Mouse (Mus musculus): ENCODE results near the gene Car11. TPM values are rescaled to one million over a fixed set of nuclear protein-coding genes. Genes with fewer than 3 reads are reported as not detected.

The Car11 gene
- polyA plus RNA-seq, 1 experiment from 2014 or later, result 4.6 TPM

GRCm38 (mm10) chr7:45723301-45723700 lies 23.7 kb downstream of the Car11 start:
- H3K9me3 ChIP-seq (replicated peaks), result no peaks in the 10 kb centered on the region
- H3K36me3 ChIP-seq, result peaks cover 95% of the 10 kb centered on the region
- H3K4me3 ChIP-seq, result no peak overlapping the region
- H3K27ac ChIP-seq (replicated peaks), result no peak overlapping the region
- no peaks in the 10 kb centered on the region for H3K27me3 ChIP-seq (ENCODE audit: low read depth, poor library complexity, severe bottlenecking)
- peaks cover 32% of the 10 kb centered on the region for H3K4me1 ChIP-seq
- WGBS, result 94% methylated on average over 4 of the region's 4 CpGs
- DNase-seq (ENCODE audit: low spot score), result no peak

- Histone ChIP-seq H3K27ac (replicated peaks) (no peak overlapping the region), H3K36me3 (peaks cover 100% of the 10 kb centered on the region), H3K27me3 (ENCODE audit: low read depth, poor library complexity, severe bottlenecking) (no peaks in the 10 kb centered on the region), H3K9me3 (replicated peaks) (no peaks in the 10 kb centered on the region), H3K4me1 (peaks cover 30% of the 10 kb centered on the region), H3K4me3 (no peak overlapping the region)
- WGBS, result 95% methylated on average over 14 of the region's 14 CpGs
- no peak for DNase-seq (ENCODE audit: low spot score)
Observed at GRCm38 (mm10) chr7:45723781-45724180, 24.1 kb downstream of the Car11 start.

GRCm38 (mm10) chr7:45725151-45725550 lies 25.5 kb downstream of the Car11 start:
- H3K4me3 ChIP-seq, result no peak overlapping the region
- DNase-seq (ENCODE audit: low spot score), result no peak
- WGBS, result 93% methylated on average over 9 of the region's 9 CpGs
- no peak overlapping the region for H3K27ac ChIP-seq (replicated peaks)
- H3K27me3 ChIP-seq (ENCODE audit: low read depth, poor library complexity, severe bottlenecking), result no peaks in the 10 kb centered on the region
- H3K36me3 ChIP-seq, result peaks cover 100% of the 10 kb centered on the region
- peaks cover 25% of the 10 kb centered on the region for H3K4me1 ChIP-seq
- no peaks in the 10 kb centered on the region for H3K9me3 ChIP-seq (replicated peaks)

- peaks cover 97% of the 10 kb centered on the region for H3K36me3 ChIP-seq
- peaks cover 28% of the 10 kb centered on the region for H3K4me1 ChIP-seq
- no peaks in the 10 kb centered on the region for H3K9me3 ChIP-seq (replicated peaks)
- no peak for DNase-seq (ENCODE audit: low spot score)
- H3K27me3 ChIP-seq (ENCODE audit: low read depth, poor library complexity, severe bottlenecking), result no peaks in the 10 kb centered on the region
- WGBS, result 92% methylated on average over 11 of the region's 11 CpGs
- no peak within 1 kb of the TSS for H3K27ac ChIP-seq (replicated peaks)
- H3K4me3 ChIP-seq, result no peak within 1 kb of the TSS
Observed at GRCm38 (mm10) chr7:45725713-45726112, 26.1 kb downstream of the Car11 start, which contains the start of gene Spaca4. Gene Spaca4, minus strand, starts transcription at chr7:45725813.

- no peak overlapping the region for H3K27ac ChIP-seq (replicated peaks)
- peaks cover 29% of the 10 kb centered on the region for H3K4me1 ChIP-seq
- WGBS, result 95% methylated on average over 10 of the region's 10 CpGs
- H3K27me3 ChIP-seq (ENCODE audit: low read depth, poor library complexity, severe bottlenecking), result no peaks in the 10 kb centered on the region
- DNase-seq (ENCODE audit: low spot score), result no peak
- peaks cover 90% of the 10 kb centered on the region for H3K36me3 ChIP-seq
- no peak overlapping the region for H3K4me3 ChIP-seq
- H3K9me3 ChIP-seq (replicated peaks), result no peaks in the 10 kb centered on the region
Observed at GRCm38 (mm10) chr7:45726419-45726818, 26.8 kb downstream of the Car11 start.

- 82% methylated on average over 3 of the region's 3 CpGs for WGBS
- Histone ChIP-seq H3K4me1 (peaks cover 23% of the 10 kb centered on the region), H3K36me3 (peaks cover 78% of the 10 kb centered on the region), H3K9me3 (replicated peaks) (no peaks in the 10 kb centered on the region), H3K27ac (replicated peaks) (no peak overlapping the region), H3K4me3 (no peak overlapping the region), H3K27me3 (ENCODE audit: low read depth, poor library complexity, severe bottlenecking) (no peaks in the 10 kb centered on the region)
- no peak for DNase-seq (ENCODE audit: low spot score)
Observed at GRCm38 (mm10) chr7:45727625-45728024, 28.0 kb downstream of the Car11 start.

GRCm38 (mm10) chr7:45730727-45731431 lies 31.2 kb downstream of the Car11 start:
- H3K4me1 ChIP-seq, result peaks cover 23% of the 10 kb centered on the region
- no peaks in the 10 kb centered on the region for H3K9me3 ChIP-seq (replicated peaks)
- DNase-seq (ENCODE audit: low spot score), result peak; percentile 79
- H3K27ac ChIP-seq (replicated peaks), result peak overlapping the region; percentile 46; the same call in 1 of the 2 replicates
- H3K27me3 ChIP-seq (ENCODE audit: low read depth, poor library complexity, severe bottlenecking), result no peaks in the 10 kb centered on the region
- WGBS, result 14% methylated on average over 16 of the region's 16 CpGs
- peaks cover 46% of the 10 kb centered on the region for H3K36me3 ChIP-seq
- H3K4me3 ChIP-seq, result no peak overlapping the region

GRCm38 (mm10) chr7:45733477-45733876 lies 33.8 kb downstream of the Car11 start:
- Histone ChIP-seq H3K27me3 (ENCODE audit: low read depth, poor library complexity, severe bottlenecking) (no peaks in the 10 kb centered on the region), H3K9me3 (replicated peaks) (no peaks in the 10 kb centered on the region), H3K36me3 (peaks cover 20% of the 10 kb centered on the region), H3K27ac (replicated peaks) (no peak overlapping the region), H3K4me1 (peaks cover 23% of the 10 kb centered on the region), H3K4me3 (no peak overlapping the region)
- 91% methylated on average over 5 of the region's 5 CpGs for WGBS
- DNase-seq (ENCODE audit: low spot score), result no peak

- Histone ChIP-seq H3K4me3 (no peak overlapping the region), H3K27me3 (ENCODE audit: low read depth, poor library complexity, severe bottlenecking) (peaks cover 22% of the 10 kb centered on the region), H3K27ac (replicated peaks) (no peak overlapping the region), H3K9me3 (replicated peaks) (no peaks in the 10 kb centered on the region), H3K36me3 (no peaks in the 10 kb centered on the region), H3K4me1 (peaks cover 9% of the 10 kb centered on the region; the same call in 1 of the 2 replicates)
- WGBS, result 10% methylated on average over 9 of the region's 9 CpGs
- DNase-seq (ENCODE audit: low spot score), result peak; percentile 76
Observed at GRCm38 (mm10) chr7:45739162-45739763, 39.6 kb downstream of the Car11 start.

- H3K9me3 ChIP-seq (replicated peaks), result no peaks in the 10 kb centered on the region
- H3K4me3 ChIP-seq, result no peak overlapping the region
- no peaks in the 10 kb centered on the region for H3K36me3 ChIP-seq
- H3K27me3 ChIP-seq (ENCODE audit: low read depth, poor library complexity, severe bottlenecking), result peaks cover 22% of the 10 kb centered on the region
- WGBS, result 70% methylated on average over 10 of the region's 10 CpGs
- no peak for DNase-seq (ENCODE audit: low spot score)
- no peak overlapping the region for H3K27ac ChIP-seq (replicated peaks)
- H3K4me1 ChIP-seq, result peaks cover 9% of the 10 kb centered on the region; the same call in 1 of the 2 replicates
Observed at GRCm38 (mm10) chr7:45739820-45740219, 40.2 kb downstream of the Car11 start.

GRCm38 (mm10) chr7:45741308-45741707 lies 41.7 kb downstream of the Car11 start:
- Histone ChIP-seq H3K4me3 (no peak overlapping the region), H3K27me3 (ENCODE audit: low read depth, poor library complexity, severe bottlenecking) (peaks cover 22% of the 10 kb centered on the region), H3K36me3 (no peaks in the 10 kb centered on the region), H3K9me3 (replicated peaks) (peaks cover under 1% of the 10 kb centered on the region; the same call in 1 of the 2 replicates), H3K27ac (replicated peaks) (no peak overlapping the region), H3K4me1 (peaks cover 9% of the 10 kb centered on the region; the same call in 1 of the 2 replicates)
- WGBS, result 85% methylated on average over 12 of the region's 12 CpGs
- DNase-seq (ENCODE audit: low spot score), result no peak

GRCm38 (mm10) chr7:45741777-45742176 lies 42.1 kb downstream of the Car11 start:
- peaks cover 5% of the 10 kb centered on the region; the same call in 1 of the 2 replicates for H3K9me3 ChIP-seq (replicated peaks)
- H3K36me3 ChIP-seq, result no peaks in the 10 kb centered on the region
- H3K27ac ChIP-seq (replicated peaks), result no peak overlapping the region
- DNase-seq (ENCODE audit: low spot score), result no peak
- whole genome bisulfite sequencing, result 38% methylated on average over 11 of the region's 11 CpGs
- H3K4me3 ChIP-seq, result no peak overlapping the region
- peaks cover 9% of the 10 kb centered on the region; the same call in 1 of the 2 replicates for H3K4me1 ChIP-seq
- H3K27me3 ChIP-seq (ENCODE audit: low read depth, poor library complexity, severe bottlenecking), result peaks cover 22% of the 10 kb centered on the region

- peaks cover 8% of the 10 kb centered on the region; the same call in 1 of the 2 replicates for H3K9me3 ChIP-seq (replicated peaks)
- peaks cover 9% of the 10 kb centered on the region; the same call in 1 of the 2 replicates for H3K4me1 ChIP-seq
- no peak for DNase-seq (ENCODE audit: low spot score)
- no peak overlapping the region for H3K27ac ChIP-seq (replicated peaks)
- H3K27me3 ChIP-seq (ENCODE audit: low read depth, poor library complexity, severe bottlenecking), result peaks cover 22% of the 10 kb centered on the region
- no peaks in the 10 kb centered on the region for H3K36me3 ChIP-seq
- WGBS, result 32% methylated on average over 19 of the region's 19 CpGs
- no peak overlapping the region for H3K4me3 ChIP-seq
Observed at GRCm38 (mm10) chr7:45742338-45742737, 42.7 kb downstream of the Car11 start.
